Mouse (Mus musculus) right cerebral cortex, postnatal 14 days (tissue): ENCODE measurements around the gene Myo5a.
"Not testable (repeated sequence)": the region's sequence is repeated elsewhere in the genome, so short reads cannot be mapped to it uniquely, and the experiment has no call there.

ENCODE experiments used
- DNase-seq: peaks from one replicate; pipeline ENCODE4 v3.0.0; 2022

The Myo5a gene

DNA sequence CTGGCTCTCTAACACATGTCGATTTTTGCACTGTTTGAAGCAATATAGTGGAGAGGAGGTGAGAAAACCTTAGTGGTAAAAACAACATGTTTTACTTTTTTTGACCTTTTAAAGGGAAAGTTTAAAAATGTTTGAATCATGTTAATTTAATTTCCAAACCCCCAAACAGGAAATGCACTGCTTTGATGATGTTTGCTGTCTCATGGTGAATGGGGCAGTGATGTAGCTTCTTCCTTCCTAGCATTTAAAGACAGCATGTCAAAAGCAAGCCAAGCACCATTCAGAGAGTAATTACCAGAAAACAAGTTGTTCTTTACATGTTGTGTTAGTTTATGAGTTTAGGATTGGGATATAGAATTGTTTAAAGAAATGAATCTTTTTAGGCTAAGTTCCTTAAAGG is 138.4 kb downstream of the Myo5a start:
- DNase-seq = no peak

DNA sequence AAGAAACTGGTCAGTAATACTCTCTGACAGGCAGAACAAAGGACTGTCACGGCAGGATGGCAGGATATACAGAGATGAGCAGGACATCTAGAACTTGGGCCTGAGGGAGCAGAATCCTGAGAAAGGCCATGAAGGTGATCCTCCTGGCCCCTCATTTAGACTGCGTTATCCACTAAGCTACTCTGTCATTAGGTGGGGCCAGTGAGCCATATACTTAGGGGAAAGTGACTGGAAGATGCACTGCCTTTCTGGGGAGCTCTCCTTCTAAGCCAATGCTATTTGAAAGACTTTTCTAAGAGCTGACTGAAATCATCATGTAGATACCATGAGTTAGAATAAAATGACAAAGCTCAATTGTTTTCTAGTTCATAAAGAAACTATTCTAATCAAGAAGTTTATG is 139.5 kb downstream of the Myo5a start:
- no peak for DNase-seq

- no peak for DNase-seq
Observed at GRCm38 (mm10) chr9:75214743-75215413, 144.1 kb downstream of the Myo5a start.

GRCm38 (mm10) chr9:75219942-75220341 is 149.1 kb downstream of the Myo5a start:
- peak; percentile 55 for DNase-seq

GRCm38 (mm10) chr9:75221420-75222287 is 150.8 kb downstream of the Myo5a start:
- DNase-seq = no peak

- DNase-seq = no peak
Observed at GRCm38 (mm10) chr9:75231841-75232746, 161.3 kb downstream of the Myo5a start, which contains the start of gene Myo5c. Gene Myo5c (plus strand): TSS chr9:75232020.

DNA sequence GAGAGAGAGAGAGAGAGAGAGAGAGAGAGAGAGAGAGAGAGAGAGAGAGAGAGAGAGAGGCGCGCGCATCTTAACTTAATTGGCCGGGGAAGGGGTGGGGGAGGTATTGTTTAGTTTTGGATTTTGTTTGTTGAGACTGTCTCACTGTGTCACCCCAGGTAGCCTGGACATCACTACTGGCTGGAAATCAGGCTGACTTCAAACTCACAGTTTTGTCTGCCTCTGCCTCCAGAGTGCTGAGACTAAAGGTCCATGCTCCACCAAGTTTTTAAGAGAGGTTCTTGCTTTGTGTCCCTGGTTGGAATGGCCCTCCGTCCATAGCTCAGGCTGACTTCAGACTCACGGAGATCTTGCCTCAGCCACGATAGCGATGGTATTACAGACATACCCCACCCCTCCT is 162.0 kb downstream of the Myo5a start:
- no peak for DNase-seq

DNA sequence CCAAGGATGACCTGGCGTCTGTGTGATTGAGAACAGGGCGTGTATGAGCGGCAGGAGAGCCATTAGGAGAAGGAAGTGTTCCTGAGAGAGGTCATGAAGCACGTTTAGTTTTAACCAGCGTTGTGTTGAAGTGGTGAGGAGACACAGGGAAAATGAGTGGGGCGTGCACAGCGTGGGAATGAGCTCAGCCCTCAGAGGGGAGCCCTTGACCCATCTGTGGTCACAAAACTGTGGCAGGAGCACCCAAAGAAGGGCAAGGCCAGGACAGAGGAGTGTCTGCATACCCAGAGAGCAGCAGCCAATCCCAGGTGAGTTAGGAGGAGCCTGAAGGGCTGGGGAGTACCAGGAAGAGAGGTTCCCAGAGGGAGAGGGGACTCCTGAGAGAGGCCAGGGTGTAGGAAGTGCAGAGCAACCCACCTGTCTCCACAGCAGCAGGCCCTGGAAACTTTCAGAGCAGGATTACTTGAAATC is 163.5 kb downstream of the Myo5a start:
- DNase-seq = no peak

DNA sequence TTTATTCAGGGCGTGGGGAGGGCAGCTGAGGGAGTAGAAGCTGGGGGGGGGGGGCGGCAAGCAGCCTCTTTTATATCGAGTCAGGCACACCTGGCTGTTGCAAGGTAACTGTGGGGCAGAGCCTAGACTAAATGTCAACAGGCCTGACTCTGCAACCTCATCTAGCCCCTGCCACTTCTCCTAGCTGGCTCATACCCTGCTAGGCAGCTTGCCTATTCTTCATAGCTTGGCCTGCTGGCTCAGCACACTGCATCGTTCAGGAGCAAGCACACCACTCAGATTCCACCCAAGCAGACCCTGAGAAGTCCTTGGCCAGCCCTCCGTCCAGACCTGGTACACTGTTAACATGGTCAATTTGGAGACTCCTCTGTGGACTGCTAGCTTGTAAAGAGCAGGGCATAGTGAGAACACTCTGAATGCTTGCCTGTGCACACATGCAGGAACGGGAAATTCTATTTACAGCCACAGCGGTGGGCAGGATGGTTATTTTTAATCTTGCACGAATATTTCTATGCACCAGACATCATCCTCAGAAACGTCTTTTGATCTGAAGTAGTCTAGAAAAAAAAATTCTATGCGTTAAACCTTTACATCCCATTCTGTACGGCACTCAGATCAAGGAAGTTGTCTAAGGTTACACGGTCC is 164.3 kb downstream of the Myo5a start:
- no peak for DNase-seq

- no peak for DNase-seq
Observed at GRCm38 (mm10) chr9:75235696-75236095, 164.9 kb downstream of the Myo5a start.

DNA sequence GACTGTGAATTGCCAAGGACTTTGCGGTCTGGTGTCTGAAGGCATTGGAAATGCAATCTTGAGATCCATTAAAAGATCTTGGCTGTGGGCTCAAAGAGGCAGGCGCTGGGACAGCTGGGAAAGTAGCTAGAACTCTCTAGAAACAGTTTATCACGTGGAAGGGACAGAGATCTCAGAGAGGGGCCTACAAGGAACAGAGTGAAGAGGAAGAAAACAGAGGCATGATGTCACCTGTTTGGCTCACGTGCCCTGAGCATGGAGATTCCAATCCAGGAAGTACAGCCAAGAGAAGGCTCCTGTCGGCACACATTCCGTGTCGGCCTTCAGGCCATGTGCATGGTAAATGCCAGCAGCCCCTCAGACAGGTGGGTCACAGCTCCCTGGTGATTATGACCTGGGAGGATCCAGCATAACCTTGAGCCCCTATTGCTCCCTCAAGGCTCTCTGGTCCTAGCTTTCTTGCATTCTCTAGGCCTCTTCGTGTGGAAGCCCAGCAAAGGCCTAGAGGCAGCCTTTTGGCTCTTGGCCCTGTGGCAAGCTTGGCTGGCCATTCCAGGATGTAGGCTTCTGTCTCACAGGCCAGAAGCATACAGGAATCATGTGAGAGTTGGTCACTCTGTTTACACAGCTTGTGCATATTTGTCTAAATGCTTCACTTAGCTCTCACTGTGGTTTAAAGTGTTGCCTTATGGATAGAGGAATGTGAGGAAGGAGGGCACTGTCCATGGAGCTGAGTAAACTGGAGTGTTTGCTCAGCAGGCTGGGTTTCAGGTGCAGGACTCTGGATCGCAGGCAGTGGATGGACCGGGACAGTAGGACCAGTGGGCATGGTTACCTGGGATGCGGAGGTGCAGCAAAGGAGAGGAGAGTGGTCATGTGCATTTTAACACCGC is 165.8 kb downstream of the Myo5a start:
- no peak for DNase-seq

DNA sequence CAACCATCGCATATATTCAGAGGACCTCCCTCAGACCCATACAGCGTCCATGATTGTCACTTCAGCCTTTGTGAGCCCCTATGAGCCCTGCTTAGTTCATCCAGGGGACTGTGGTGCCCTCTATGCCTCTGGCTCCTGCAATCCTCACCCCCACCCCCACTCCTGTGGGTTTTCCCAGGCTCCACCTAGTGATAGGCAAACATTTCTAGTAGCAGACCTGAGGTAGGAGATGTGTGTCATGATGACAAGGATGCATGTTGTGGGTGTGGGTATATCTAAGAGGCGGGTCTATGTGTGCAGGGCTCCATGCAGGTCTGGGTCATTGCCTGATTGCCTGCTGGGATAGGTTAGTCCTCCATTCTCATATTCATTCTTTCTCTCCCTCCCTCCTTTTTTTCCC is 167.4 kb downstream of the Myo5a start:
- no peak for DNase-seq

DNA sequence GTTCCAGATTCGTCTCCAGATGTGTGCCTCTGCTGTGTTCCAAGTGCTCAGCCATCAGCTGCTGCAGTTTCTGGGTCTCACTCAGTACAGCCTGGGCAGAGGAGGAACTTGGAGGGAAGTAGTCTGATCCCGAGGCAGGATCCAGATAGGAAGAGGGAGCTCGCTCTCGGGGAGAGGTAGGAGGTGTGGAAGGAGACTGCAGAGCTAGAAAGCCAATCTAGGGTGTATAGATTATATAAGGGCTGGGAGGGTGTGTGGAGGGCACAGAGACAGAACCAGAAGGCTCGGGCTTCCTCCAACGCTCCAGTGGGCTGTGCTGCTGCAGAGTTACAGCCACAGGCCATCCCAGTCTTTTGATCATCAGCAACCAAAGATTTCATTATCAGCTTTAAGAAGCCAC is 172.2 kb downstream of the Myo5a start:
- no peak for DNase-seq

DNA sequence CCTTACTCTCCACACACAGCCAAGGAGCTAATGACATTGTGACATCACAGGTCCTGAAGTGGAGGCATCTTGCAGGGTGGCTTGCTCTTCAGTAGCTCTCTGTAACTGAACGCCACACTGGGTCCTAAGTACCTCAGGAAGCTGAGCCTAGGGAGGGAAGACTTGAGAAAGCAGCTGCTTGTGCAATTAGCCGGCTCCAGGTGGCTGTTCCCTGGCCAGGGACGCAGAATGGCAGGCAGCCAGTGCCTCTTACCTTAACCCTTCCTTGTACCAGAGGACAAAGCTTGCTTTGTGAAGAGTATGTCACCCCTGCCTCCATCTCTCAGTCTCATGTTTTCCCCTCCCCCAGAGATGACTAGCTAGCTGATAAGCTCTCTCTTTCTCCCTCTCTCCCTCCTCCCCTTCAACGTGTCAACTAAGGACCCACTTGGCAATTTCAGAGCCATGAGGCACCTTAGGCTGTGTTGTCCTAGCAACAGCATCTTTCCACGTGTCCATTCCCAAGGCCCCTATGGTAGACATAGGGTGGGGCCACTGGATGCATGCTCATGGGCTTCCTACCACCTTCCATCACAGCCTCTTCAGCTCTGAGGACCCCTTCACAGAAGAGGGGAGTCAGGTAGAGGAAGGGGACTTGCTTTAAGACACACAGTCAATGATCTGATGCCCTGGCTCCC is 173.1 kb downstream of the Myo5a start:
- no peak for DNase-seq

GRCm38 (mm10) chr9:75244527-75244926 is 173.7 kb downstream of the Myo5a start:
- no peak for DNase-seq

DNA sequence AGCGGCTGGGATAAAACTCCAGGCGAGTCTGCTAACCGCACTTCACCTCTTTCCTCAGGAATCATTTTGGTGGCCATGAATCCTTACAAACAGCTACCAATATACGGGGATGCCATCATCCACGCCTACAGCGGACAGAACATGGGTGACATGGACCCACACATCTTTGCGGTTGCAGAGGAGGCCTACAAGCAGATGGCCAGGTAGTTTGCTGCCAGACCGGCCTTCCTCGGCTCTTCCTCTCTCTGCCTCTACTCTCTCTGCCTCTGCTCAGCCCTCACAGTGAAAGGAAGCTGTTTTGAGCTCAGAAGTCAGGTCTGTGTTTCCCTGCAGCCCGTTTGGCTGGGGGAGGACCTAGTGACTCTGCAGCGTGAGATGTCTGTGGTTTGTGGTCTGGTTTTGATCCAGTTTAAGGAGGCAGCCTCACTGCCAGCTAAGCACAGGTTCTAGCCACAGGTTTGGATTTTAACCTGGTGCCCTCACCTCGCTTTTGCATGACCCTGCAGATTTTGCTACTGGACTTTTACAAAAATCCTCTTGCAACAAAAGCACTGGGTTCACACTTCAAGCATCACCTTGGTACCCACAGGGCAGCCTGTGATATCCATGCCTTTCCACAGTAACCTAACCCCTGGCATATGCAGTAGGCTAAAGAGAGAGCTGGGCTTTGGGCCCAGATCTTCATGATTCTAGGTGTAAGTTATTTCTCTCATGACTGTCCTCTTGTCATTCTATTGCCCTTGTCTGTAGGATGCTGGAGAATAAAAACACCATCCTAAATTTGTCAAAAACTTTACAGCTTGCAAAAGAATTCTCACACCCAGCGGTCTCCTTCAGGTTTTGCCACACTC is 175.5 kb downstream of the Myo5a start:
- DNase-seq = no peak

DNA sequence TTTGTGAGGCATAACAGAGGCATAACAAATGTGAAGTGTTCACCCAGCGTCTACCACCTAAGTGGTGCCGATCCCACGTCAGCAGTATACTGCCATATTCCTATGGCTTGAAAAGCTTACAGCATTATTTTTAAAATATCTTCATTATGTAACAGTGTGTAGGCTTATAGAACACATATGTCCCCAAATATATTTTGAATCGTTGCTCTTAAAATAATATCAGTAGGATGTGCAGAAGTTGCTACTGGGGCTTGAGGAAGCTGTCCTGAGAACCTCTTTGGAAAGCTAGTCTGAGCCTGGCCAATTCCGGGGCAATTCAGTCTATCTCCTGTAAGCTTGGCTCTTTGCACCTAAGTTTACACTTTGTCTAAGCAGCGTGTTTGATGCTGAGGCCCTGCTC is 177.1 kb downstream of the Myo5a start:
- DNase-seq = no peak

DNA sequence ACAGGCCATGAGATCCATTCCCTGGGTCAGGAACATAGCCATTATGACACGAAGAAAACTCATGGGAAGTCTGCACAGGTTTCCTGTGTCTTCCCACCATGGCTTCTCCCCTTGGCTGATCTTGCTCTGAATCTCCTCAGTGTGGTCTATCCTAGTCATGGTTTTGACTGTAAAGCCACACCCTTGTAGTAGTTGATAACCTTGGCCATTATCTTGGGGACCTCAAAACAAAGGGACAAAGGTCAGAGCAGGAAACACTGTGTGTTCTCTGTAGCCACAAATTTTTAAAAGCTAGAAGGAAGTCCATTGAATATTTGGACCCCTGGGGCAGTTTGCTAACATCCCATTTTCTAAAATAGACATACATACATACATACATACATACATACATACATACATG is 177.5 kb downstream of the Myo5a start:
- DNase-seq = no peak

DNA sequence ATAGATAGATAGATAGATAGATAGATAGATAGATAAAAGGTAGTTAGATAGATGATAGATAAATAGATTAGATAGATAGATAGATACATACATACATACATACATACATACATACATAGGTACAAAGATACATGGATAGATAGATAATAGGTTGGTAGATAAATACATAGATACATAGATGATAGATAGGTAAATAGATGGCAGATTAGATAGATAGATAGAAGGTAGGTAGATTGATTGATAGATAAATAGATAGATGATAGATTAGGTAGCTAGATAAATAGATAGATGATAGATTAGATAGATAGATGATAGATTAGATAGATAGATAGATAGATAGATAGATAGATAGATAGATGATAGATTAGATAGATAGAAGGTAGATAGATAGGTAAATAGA is 178.1 kb downstream of the Myo5a start:
- no peak for DNase-seq

GRCm38 (mm10) chr9:75253158-75253557 is 182.3 kb downstream of the Myo5a start:
- DNase-seq = not testable (repeated sequence)
